Mouse (Mus musculus) small intestine, adult 2 months (tissue): ENCODE results near the gene Sectm1a.
"Not testable (repeated sequence)": the region's sequence is repeated elsewhere in the genome, so short reads cannot be mapped to it uniquely, and the experiment has no call there.

Experiments
- CTCF ChIP-seq: fragments of 200-500 bp; IDR thresholded peaks from 2 replicates; pipeline ENCODE4 v1.5.1; 2012; ENCODE audit warnings: low read depth, mild to moderate bottlenecking, control low read depth, inconsistent platforms, low read length, moderate library complexity, mixed read lengths; ENCODE audit not compliant: insufficient replicate concordance, insufficient read length; ENCODE audit errors: extremely low read depth
- POLR2A ChIP-seq: fragments of 200-500 bp; IDR thresholded peaks from 2 replicates; pipeline ENCODE4 v1.6.1; 2012; ENCODE audit warnings: low read depth, mild to moderate bottlenecking, control low read depth, inconsistent platforms, low read length, moderate library complexity

DNA sequence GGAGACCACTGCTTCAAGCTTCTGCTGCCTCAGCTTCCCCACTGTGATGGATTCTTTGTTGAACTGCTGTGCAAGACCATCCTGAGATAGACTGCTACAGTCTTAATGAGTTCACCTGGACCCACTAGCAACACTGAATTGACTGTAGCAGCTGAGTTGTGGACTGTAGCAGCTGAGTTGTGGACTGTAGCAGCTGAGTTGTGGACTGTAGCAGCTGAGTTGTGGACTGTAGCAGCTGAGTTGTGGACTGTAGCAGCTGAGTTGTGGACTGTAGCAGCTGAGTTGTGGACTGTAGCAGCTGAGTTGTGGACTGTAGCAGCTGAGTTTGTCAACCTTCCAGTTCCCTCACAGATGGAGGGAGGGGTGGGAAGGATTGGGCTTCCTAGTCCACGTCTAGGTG lies 38.0 kb downstream of the Sectm1a start:
- TF ChIP-seq CTCF, POLR2A: not testable (repeated sequence)
